Mouse (Mus musculus): Measurements from ENCODE around the gene Tm7sf3.
"Not testable (repeated sequence)": the region's sequence is repeated elsewhere in the genome, so short reads cannot be mapped to it uniquely, and the experiment has no call there.

Gene Tm7sf3

GRCm38 (mm10) chr6:146615891-146616290 is 26.7 kb downstream of the Tm7sf3 start:
- in situ Hi-C loops (cut with MboI, MseI), result loop anchor here (5.0 kb wide), 1 partner anchor 39 kb away; the partner anchor contains the start of genes Fgfr1op2 and Ints13

- in situ Hi-C loops (cut with MboI, MseI), result no loop called here
Measured at GRCm38 (mm10) chr6:146614541-146614940, 28.1 kb downstream of the Tm7sf3 start.

GRCm38 (mm10) chr6:146613907-146614306 is 28.7 kb downstream of the Tm7sf3 start:
- in situ Hi-C loops (cut with MboI, MseI), result no loop called here

- in situ Hi-C loops (cut with MboI, MseI), result no loop called here
Measured at GRCm38 (mm10) chr6:146612736-146613135, 29.9 kb downstream of the Tm7sf3 start.

GRCm38 (mm10) chr6:146611897-146612296 is 30.7 kb downstream of the Tm7sf3 start:
- in situ Hi-C loops (cut with MboI, MseI), result no loop called here

GRCm38 (mm10) chr6:146611385-146611784 is 31.2 kb downstream of the Tm7sf3 start:
- in situ Hi-C loops (cut with MboI, MseI), result no loop called here

GRCm38 (mm10) chr6:146603651-146604050 is 39.0 kb downstream of the Tm7sf3 start:
- in situ Hi-C loops (cut with MboI, MseI), result no loop called here

GRCm38 (mm10) chr6:146602601-146603000 is 40.0 kb downstream of the Tm7sf3 start:
- in situ Hi-C loops (cut with MboI, MseI), result no loop called here

GRCm38 (mm10) chr6:146585134-146585533 is 57.5 kb downstream of the Tm7sf3 start:
- in situ Hi-C loops (cut with MboI, MseI), result no loop called here

GRCm38 (mm10) chr6:146583366-146584046 is 59.1 kb downstream of the Tm7sf3 start:
- in situ Hi-C loops (cut with MboI, MseI), result no loop called here

- in situ Hi-C loops (cut with MboI, MseI), result no loop called here
Measured at GRCm38 (mm10) chr6:146580381-146580926, 62.2 kb downstream of the Tm7sf3 start.

- in situ Hi-C loops (cut with MboI, MseI), result loop anchor here (5.0 kb wide), 1 partner anchor 39 kb away; no protein-coding TSS in a partner anchor
Measured at GRCm38 (mm10) chr6:146578586-146578985, 64.0 kb downstream of the Tm7sf3 start.

GRCm38 (mm10) chr6:146578111-146578531 is 64.5 kb downstream of the Tm7sf3 start:
- in situ Hi-C loops (cut with MboI, MseI), result loop anchor here (5.0 kb wide), 1 partner anchor 39 kb away; no protein-coding TSS in a partner anchor

GRCm38 (mm10) chr6:146577310-146578109 is 65.1 kb downstream of the Tm7sf3 start, which contains the start of gene Ints13:
Gene Ints13, minus strand, starts transcription at chr6:146577835.
- in situ Hi-C loops (cut with MboI, MseI), result loop anchor here (5.0 kb wide), 1 partner anchor 40 kb away; no protein-coding TSS in a partner anchor

- in situ Hi-C loops (cut with MboI, MseI), result loop anchor here (5.0 kb wide), 1 partner anchor 40 kb away; no protein-coding TSS in a partner anchor
Measured at GRCm38 (mm10) chr6:146576903-146577302, 65.7 kb downstream of the Tm7sf3 start, which contains the start of gene Fgfr1op2. Gene Fgfr1op2, plus strand, starts transcription at chr6:146577203.

- in situ Hi-C loops (cut with MboI, MseI), result no loop called here
Measured at GRCm38 (mm10) chr6:146572073-146572472, 70.6 kb downstream of the Tm7sf3 start.

- in situ Hi-C loops (cut with MboI, MseI), result not testable (repeated sequence)
Measured at GRCm38 (mm10) chr6:146562461-146562860, 80.2 kb downstream of the Tm7sf3 start.

Measured in T-helper 1 cell (primary cell).